Mouse (Mus musculus) thymus, postnatal 25 days (tissue): ENCODE measurements around the gene Krtap5-4.
"Not testable (repeated sequence)": the region's sequence is repeated elsewhere in the genome, so short reads cannot be mapped to it uniquely, and the experiment has no call there.

Source experiments
- DNase-seq: peaks from one replicate; pipeline ENCODE4 v3.0.0; 2022

Krtap5-4 gene

GRCm38 (mm10) chr7:142303249-142303648 is at the start of gene Krtap5-4:
Krtap5-4 (plus strand) TSS chr7:142303549.
- DNase-seq: no peak

DNA sequence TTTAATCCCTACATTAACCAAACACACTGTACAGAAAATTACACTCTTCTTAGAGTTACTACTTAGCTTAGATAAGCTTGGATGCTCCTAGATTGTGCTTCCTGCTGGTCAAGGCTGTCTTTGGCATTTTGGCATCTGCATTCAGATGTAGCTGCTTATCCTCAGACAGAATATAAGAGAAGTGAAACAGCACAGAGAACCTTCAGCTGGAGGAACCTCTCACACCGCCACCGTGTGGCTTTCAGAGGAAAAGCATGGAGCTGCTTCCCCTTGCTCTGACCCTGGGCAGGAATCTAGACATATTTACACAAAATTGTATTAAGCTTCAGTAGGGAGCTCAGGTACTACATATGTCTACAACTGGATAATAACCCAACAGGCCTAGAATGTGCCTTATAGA is 47.8 kb upstream of the Krtap5-4 start:
- peak; percentile 8 for DNase-seq

DNA sequence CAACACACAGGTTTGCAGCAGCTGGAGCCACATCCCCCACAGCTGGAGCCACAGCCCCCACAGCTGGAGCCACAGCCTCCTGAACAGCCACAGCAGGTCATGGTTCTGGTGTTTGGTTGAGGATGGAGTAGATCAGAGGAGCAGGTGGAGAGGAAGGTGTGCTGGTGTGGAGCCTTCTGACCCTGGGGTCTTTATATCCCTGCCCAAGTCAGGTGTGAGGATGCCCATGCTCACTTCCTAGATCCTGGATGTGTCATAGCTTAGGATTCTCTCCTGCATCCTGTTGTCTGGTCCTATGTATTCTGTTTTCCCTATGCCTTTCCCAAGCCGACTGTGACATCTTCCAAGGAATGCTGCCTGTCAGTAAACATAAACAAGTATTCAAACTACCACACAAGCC is 45.1 kb upstream of the Krtap5-4 start, which contains the start of gene Gm2431:
Gene Gm2431, minus strand, starts transcription at position 101 of the 400 bp plus-strand sequence.
- not testable (repeated sequence) for DNase-seq

- not testable (repeated sequence) for DNase-seq
Measured at GRCm38 (mm10) chr7:142274263-142274662, 29.1 kb upstream of the Krtap5-4 start, which contains the start of gene Gm4559. Gm4559 (minus strand) TSS chr7:142274363.

GRCm38 (mm10) chr7:142278183-142278582 is 25.2 kb upstream of the Krtap5-4 start:
- peak; percentile 48 for DNase-seq

- DNase-seq: not testable (repeated sequence)
Measured at GRCm38 (mm10) chr7:142279291-142279690, 24.1 kb upstream of the Krtap5-4 start.

- not testable (repeated sequence) for DNase-seq
Measured at GRCm38 (mm10) chr7:142282847-142283246, 20.5 kb upstream of the Krtap5-4 start.

DNA sequence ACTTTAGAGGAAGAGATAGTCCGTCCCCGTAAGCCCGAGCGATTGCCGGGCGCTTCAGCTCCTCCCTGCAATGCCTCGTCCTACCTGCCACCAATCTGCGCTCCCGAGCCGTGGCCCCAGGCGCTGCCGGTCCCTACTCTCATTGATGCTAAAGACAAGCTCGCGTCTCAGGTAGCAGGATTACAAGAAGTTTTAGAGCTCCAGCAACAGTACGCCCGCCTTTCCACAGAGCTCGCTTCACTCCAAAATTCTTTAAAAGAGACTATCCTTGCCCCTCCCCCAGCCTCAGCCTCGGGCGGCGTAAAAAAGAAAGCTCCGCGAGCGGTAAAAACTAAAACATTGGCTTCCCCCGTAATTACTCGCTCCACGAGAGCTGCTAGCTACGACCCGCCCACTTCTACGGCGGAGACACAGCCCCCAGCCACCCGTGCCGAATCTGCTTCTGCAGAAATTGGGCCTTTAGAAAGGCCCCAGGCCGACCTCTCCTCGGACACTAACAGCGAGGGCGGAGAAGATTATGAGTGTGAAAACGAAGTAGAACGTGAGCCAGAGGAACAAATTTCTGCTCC is 19.2 kb upstream of the Krtap5-4 start:
- DNase-seq: peak; percentile 65

- peak; percentile 88 for DNase-seq
Measured at GRCm38 (mm10) chr7:142284615-142285080, 18.7 kb upstream of the Krtap5-4 start.

GRCm38 (mm10) chr7:142285130-142285835 is 18.1 kb upstream of the Krtap5-4 start:
- DNase-seq: no peak

DNA sequence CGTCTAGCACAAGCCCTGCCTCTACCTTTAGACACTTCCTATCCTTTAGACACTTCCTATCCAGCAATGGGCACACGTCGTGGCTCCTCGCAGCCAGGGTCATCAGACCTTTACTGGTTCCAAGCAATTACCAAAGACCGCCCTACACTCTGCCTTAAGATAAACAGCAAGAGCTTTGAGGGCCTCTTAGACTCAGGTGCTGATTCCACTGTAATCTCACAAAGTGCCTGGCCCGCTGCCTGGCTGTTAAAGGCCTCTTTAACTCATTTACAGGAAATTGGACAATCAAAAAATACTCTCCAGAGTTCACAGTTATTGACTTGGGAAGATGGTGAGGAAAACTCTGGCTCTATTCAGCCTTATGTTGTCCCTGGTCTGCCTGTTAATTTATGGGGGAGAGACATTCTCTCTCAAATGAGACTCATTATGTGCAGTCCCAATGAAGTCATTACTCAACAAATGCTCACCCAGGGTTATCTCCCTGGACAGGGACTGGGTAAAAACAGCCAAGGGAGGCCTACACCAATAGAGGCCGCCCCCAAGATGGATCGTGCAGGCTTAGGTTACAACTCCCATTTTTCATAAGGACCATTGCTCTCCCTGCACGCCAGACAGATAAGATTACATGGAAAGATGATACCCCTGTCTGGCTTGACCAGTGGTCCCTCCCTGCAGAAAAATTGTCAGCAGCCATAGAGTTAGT is 17.3 kb upstream of the Krtap5-4 start:
- DNase-seq: not testable (repeated sequence)

GRCm38 (mm10) chr7:142293851-142294250 is 9.5 kb upstream of the Krtap5-4 start:
- DNase-seq: peak; percentile 27

GRCm38 (mm10) chr7:142295418-142295817 is 7.9 kb upstream of the Krtap5-4 start:
- DNase-seq: no peak

DNA sequence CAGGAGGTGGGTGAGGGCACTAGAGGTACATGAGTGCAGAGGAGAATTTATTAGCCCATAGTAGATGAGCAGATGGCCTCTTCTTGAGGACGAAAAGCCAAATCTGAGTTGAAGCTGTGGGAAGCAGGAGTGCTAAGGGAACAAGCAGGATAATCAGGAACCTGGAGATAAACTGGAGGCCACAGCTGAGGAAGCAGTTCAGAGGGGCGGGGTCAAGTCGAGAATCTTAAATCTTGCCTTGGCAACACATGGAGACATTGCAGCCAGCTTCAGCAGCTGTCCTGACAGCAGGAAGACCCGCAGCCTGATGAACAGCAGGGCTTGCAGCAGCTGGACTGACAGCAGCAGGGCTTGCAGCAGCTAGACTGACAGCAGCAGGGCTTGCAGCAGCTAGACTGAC is 7.2 kb upstream of the Krtap5-4 start:
- not testable (repeated sequence) for DNase-seq

DNA sequence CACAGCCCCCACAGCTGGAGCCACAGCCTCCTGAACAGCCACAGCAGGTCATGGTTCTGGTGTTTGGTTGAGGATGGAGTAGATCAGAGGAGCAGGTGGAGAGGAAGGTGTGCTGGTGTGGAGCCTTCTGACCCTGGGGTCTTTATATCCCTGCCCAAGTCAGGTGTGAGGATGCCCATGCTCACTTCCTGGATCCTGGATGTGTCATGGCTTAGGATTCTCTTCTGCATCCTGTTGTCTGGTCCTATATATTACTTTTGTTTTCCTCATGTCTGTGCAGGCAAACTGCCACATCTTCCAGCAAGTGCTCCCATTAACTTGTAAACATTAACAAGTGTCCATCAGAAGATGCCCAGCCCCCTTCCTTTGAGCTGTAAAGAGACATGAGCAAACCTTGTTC is 6.3 kb upstream of the Krtap5-4 start, which contains the start of gene Krtap5-1:
Gene Krtap5-1, minus strand, starts transcription at position 101 of the 400 bp plus-strand sequence.
- DNase-seq: not testable (repeated sequence)

DNA sequence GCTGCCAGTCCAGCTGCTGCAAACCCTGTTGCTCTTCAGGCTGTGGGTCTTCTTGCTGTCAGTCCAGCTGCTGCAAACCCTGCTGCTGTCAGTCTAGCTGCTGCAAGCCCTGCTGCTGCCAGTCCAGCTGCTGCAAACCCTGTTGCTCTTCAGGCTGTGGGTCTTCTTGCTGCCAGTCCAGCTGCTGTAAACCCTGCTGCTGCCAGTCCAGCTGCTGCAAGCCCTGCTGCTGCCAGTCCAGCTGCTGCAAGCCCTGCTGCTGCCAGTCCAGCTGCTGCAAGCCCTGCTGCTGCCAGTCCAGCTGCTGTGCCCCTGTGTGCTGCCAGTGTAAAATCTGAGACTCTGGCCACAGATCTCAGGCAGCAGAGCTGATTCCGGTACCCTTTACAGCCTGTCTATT is 580 bp downstream of the Krtap5-4 start:
- not testable (repeated sequence) for DNase-seq

DNA sequence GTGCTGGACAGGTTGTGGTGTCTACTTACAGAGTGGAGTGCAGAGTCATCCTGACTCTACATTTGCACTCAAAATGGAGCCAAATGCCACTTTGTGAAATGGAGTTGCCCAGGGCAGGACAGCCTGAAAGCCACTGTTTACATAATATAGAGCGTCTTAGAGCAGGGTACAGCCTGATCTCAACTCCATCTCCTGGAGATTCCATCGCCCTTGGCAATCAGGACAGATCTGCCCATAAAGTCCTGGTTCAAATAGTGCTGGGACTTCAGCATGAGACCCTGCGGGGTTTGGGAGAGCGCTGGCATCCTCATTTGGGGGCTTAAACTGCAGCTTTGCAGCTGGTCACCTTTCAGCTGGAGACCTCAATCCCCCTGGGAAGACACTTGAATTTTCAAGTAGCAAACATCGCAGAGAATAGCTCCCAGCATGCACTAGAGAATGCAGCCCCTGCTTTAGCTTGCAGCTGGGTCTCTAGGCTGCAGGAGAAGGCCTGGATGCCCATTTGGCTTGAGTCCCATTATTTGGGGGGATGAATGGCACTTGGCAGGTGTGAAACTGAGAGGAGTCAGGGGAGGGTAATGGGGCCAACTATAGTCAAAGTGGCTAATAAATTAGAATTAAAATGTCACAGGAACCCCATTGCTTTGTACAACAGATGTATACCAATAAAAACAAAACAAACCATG is 11.4 kb downstream of the Krtap5-4 start:
- DNase-seq: no peak

GRCm38 (mm10) chr7:142316558-142316957 is 13.2 kb downstream of the Krtap5-4 start:
- DNase-seq: peak; percentile 65

GRCm38 (mm10) chr7:142317216-142317615 is 13.9 kb downstream of the Krtap5-4 start:
- DNase-seq: peak; percentile 42

GRCm38 (mm10) chr7:142319124-142319523 is 15.8 kb downstream of the Krtap5-4 start:
- no peak for DNase-seq

DNA sequence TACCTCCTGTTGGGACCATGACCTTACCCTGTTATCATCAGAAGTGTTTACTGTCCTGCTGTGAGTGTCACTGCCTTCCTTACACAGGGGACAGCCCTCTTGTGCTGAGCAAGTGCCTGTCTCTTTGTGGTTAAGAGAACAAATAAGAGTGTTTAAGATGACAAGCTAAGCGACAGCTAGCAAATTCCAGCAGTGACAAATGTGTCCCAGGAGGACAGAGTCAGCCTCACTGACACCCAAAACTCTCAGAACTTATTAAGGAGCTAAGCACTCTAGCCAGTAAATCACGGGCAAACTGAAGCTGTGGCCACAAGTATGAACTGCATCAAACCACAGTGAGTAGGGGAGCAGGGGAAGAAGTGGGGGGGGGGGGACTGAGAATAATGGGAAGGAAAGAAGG is 17.6 kb downstream of the Krtap5-4 start:
- no peak for DNase-seq

DNA sequence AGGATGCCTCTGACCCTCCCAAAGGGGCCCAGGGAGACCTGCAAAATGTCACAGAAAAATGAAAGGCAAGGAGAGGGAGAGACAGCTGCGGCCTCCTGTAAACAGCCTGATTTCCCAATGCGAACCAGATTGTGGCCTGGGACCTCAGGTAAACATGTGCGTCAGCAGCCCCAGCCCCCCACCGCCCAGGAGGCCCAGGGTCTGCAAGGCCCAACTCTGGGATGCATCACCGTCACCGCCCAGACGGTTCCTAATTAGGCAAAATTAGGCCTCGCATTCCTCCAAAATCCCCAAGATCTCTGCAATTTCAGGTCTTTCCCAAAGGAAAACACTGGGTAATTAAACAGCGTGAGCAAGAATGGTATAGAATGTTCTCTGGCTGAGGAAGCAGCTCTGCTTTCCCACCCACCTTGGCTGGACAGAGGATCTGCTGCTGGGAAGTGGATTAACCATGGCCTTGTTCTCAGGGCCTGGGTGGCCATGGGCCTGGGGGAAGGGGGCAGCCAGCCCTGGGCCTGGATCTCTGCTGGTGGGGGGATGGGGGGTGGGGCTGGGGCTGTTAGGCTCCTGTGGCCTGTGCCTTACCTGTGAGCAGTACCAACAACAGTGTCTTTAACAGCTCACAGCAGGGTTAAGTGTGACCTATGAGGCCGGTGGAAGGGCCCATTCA is 18.4 kb downstream of the Krtap5-4 start:
- DNase-seq: peak; percentile 28
